Mouse (Mus musculus): Measurements from ENCODE around the gene Slc22a8.

Gene Slc22a8

GRCm38 (mm10) chr19:8590954-8591353 is at the start of gene Slc22a8:
Gene Slc22a8, plus strand, starts transcription at chr19:8591254.
- no peak for DNase-seq (ENCODE audit: low spot score)

GRCm38 (mm10) chr19:8558897-8559296 is 32.2 kb upstream of the Slc22a8 start:
- no peak for DNase-seq (ENCODE audit: low spot score)

GRCm38 (mm10) chr19:8564021-8564420 is 27.0 kb upstream of the Slc22a8 start:
- no peak for DNase-seq (ENCODE audit: low spot score)

DNA sequence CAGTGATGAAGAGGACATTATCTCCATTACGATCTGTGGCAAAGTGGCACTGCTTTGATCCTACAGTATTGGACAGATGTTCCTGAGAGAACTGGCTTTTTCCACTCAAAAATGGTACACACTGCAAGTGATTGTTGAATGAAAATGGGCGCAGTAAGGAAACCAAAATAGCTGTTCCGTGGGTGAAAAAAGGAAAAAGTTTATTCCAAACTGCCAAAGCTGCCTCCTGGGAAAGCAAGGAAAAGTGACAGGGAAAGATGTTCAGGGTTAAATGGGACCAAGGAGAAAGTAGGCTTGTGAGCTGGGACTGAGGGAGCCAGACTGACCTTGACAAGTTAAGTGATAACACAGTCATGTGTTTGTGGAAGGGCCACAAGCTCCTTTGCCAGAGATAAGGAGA is 26.6 kb upstream of the Slc22a8 start:
- no peak for DNase-seq (ENCODE audit: low spot score)

GRCm38 (mm10) chr19:8565262-8565661 is 25.8 kb upstream of the Slc22a8 start:
- DNase-seq (ENCODE audit: low spot score): no peak

- DNase-seq (ENCODE audit: low spot score): no peak
Measured at GRCm38 (mm10) chr19:8565985-8566384, 25.1 kb upstream of the Slc22a8 start.

DNA sequence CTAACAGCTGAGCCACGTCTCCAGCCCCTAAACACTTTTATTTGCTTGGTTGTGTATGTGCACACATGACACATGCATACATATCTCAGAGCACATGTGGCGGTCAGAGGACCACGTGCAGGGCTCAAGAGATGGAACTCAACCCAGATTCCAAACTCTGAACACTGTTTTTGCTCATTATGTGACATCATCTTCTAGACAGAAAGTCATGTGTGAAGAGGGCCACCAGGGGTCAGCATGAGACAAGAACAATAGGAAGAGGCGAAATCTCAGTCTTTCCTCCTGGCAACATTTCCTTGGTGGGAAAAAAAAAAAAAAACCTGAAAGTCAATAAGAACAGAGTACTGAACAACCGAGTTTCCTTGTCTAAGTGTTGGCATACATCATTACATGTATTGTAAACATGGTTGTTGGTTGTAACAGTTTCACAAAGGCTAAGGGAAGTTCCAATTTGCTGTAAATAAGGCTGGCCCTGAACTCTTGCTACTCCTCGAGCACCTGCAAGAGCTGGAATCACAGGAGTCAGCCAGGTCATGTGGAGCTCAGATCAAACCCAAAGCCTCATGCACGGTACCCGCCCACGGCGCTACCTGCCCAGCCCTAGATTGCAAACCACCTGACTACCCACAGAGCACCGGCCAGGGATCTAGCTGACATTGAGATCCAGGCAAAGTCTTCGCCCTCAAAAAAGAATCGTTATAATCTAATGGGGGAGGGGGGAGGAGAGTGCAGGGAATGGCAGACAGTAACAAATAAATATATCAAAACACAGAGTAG is 23.8 kb upstream of the Slc22a8 start:
- DNase-seq (ENCODE audit: low spot score): no peak

- no peak for DNase-seq (ENCODE audit: low spot score)
Measured at GRCm38 (mm10) chr19:8569453-8569863, 21.6 kb upstream of the Slc22a8 start.

DNA sequence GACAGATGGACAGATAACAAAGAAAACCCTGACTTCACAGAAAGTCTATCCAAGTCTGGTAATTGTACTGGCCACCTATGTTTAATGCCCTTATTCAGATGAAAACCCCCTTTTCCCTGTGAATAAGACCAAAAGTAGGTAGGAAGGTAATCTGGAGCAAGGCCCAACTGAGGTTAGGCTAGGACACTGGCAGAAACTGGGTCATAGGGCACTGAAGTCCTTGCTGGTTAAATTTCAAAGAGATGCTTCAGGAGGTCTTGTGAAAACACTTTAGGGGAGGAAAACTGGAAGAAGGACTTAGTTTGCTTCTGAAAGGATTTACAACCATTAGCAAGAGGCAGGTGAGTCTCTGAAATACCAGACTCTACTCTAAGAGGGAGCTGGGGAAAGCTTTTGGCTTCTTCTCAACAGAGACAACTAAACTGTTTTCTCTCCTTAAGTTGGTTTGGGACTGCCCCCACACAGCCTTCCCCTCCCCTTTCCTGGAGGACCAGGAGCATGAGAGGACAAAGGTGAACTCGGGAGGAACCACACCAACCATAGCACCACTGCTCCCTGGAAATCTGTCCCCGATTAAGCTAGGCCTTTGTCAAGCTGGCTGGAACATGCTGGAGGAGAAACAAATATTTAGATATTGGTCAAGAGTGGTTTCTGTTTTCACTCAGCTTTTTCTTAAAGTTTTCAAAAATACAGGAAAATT is 20.6 kb upstream of the Slc22a8 start:
- DNase-seq (ENCODE audit: low spot score): no peak

GRCm38 (mm10) chr19:8571746-8572145 is 19.3 kb upstream of the Slc22a8 start:
- no peak for DNase-seq (ENCODE audit: low spot score)

DNA sequence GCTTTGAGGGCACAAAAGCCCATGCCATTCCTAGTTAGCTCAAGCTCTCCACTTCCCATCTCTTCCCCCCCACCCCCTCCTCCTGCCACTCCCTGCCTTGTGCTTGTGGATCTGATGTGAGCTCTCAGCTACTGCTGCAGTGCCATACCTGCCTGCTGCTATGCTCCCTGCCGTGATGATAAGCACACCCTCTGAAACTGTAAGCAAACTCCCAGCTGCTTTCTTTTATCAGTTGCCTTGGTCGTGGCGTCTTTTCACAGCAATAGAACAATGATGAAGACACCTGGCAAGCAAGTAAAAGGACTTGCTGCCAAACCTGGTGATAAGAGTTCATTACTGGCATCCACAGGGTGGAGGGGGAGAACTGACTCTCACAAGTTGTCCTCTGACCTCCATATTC is 18.6 kb upstream of the Slc22a8 start:
- no peak for DNase-seq (ENCODE audit: low spot score)

DNA sequence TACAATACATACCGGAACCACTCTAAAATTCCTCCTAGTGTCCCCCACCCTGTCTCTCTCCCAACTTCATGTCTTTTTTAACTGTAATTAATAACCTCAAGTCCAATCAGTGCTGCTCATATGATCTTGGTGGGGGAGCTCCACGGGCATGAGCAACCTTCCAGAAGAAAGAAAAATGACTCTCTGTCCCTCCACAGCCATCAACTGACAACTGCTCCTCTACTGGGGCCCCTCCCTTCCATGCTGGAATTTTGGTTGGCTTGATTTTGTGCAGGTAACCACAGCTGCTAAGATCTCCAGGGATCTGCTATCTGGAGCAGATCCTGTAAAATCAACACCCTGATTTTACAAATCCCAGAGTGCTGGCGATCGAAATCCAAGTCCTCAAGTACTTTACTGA is 13.6 kb upstream of the Slc22a8 start:
- DNase-seq (ENCODE audit: low spot score): no peak

DNA sequence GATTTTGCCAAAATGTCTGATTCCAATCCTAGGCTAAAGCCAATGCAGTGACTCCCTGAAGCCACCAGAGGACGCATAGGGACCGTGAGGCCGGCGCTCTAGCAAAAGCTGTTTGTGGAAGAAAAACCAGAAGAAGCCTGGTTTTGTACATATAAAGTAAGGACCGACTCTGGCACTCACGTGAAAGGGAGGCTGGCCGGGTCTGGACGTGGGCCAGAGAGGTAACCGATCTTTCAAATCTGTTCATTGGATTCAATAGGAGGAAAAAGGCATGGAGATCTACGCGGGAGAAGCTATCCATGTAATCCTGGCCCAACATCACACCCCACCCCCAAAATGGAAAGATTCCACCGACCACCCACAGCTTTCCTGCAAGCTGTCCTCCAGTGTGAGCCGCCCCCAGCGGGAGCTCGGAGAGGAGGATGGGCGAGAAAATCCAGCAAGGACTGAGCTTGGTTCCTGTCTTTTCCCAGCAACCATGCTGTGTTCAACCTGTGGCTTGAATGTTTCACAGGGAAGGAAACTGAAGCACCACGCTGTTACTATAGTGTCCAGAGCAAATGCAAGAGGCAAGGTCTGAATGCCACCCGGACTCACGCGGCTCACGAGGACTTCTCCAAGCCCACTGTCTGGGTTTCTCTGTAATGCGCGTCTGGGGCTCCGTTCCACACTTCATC is 12.6 kb upstream of the Slc22a8 start:
- DNase-seq (ENCODE audit: low spot score): no peak

DNA sequence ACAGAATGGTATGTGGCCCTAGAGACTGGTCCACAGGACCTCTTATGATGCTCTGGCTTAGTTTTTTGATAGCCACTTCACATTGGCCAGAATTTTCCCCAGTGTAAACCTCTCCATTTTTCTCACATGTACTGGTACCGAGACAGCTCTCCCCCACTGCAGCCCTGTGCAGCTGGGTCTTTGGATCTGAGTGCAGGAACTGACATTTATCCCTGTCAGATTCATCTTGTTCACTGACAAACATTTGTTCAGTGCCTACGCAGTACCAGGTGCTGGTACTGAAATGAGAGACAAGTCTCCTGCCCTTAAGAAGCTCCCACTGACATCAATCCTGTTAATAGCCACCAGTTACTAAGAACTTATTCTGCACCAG is 12.1 kb upstream of the Slc22a8 start:
- no peak for DNase-seq (ENCODE audit: low spot score)

- DNase-seq (ENCODE audit: low spot score): no peak
Measured at GRCm38 (mm10) chr19:8585298-8585697, 5.8 kb upstream of the Slc22a8 start.

GRCm38 (mm10) chr19:8585899-8586298 is 5.2 kb upstream of the Slc22a8 start:
- no peak for DNase-seq (ENCODE audit: low spot score)

GRCm38 (mm10) chr19:8586350-8586749 is 4.7 kb upstream of the Slc22a8 start:
- no peak for DNase-seq (ENCODE audit: low spot score)

- no peak for DNase-seq (ENCODE audit: low spot score)
Measured at GRCm38 (mm10) chr19:8587315-8587714, 3.7 kb upstream of the Slc22a8 start.

DNA sequence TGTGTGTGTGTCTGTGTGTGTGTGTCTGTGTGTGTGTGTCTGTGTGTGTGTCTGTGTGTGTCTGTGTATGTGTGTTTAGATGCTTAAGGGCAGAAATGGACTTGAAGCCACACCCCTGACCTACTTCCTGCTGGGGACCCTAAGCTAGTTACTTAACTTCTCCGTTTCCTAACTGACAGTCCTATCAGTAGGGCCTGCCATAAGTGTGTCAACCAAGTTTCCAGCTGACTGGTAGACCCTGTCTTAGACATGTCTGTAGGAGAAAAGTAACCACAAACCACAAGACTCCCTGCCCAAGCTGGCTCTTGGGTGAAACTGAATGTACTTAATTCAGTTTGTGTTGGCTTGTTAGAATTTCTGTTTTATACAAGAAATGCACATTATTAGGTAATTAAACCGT is 1.1 kb downstream of the Slc22a8 start:
- DNase-seq (ENCODE audit: low spot score): no peak

DNA sequence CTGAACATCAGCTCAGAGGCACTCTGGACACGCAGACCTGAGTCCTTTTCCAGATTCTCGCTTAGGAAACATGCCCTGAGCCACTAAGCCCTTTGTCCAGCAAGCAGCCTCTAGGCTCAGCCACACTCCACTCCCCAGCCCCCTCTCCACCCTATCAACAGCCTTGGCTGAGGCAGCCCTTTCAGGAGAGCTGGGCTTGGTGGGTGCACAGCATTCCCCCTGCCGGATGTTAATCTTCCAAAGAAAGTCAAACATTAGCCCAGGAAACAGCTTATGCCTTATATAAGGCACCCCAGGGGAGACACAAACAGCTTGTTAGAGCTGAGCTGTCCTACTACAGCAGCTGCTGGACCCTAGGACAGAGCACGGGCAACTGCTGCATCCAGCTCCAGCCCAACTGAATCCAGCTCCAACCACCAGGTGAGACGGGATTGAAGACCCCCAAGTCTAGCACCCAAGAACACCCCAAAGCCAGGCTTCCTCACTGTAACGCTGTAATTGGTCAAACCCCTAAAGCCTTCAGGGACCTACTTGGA is 1.9 kb downstream of the Slc22a8 start:
- DNase-seq (ENCODE audit: low spot score): no peak

DNA sequence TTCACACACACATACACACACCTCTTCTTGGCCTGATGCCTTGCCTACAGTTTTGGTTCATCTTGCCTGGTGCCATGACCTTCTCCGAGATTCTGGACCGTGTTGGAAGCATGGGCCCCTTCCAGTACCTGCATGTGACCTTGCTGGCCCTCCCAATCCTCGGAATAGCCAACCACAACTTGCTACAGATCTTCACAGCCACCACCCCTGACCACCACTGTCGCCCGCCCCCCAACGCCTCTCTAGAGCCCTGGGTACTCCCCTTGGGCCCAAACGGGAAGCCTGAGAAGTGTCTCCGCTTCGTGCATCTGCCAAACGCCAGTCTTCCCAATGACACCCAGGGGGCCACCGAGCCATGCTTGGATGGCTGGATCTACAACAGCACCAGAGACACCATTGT is 2.8 kb downstream of the Slc22a8 start:
- DNase-seq (ENCODE audit: low spot score): no peak

- no peak for DNase-seq (ENCODE audit: low spot score)
Measured at GRCm38 (mm10) chr19:8594518-8594917, 3.5 kb downstream of the Slc22a8 start.

DNA sequence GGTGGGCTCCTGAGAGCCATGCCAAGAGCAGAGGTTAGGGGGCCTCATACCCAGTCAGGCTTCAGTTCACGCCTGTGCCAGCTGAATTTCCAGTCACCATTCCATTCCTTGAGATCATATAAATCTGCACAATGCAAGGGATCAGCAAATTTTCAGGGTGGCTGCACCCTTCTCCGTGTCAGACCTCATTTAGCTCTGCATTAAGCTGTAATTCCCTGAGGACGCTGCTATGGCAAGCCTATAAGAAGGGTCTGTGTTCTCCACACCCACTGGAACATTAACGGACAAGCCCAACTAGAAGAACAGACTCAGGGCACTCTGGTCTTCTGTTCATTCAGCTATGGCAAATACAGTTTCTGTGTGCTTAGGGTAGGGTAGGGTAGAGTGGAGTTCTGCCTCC is 6.2 kb downstream of the Slc22a8 start:
- no peak for DNase-seq (ENCODE audit: low spot score)
